Mouse (Mus musculus): ENCODE measurements around the gene Pgls.

The Pgls gene

GRCm38 (mm10) chr8:71598375-71598774 lies 6.4 kb downstream of the Pgls start:
- no peak for DNase-seq (ENCODE audit: extremely low spot score, low read depth, low spot score)

DNA sequence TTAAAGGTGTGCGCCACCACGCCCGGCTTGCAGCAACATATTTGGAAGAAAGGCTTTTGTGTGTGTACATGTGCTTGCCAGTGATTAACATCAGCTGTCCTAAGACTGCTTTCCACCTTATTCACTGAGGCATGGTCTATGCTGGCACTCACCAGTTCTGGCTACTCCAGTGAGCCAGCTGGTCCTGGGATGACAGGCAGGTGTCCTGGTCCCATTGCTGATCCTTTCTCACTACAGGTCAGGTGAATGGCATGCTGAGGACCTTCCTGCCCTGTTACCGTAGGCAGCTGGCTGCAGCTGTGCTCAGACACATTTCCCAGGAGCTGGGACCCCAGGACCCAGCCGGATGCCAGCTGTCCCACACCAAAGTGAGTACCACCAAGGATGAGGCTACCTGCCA lies 6.9 kb downstream of the Pgls start:
- no peak for DNase-seq (ENCODE audit: extremely low spot score, low read depth, low spot score)

GRCm38 (mm10) chr8:71601939-71602665 lies 10.1 kb downstream of the Pgls start:
- no peak for DNase-seq (ENCODE audit: extremely low spot score, low read depth, low spot score)

DNA sequence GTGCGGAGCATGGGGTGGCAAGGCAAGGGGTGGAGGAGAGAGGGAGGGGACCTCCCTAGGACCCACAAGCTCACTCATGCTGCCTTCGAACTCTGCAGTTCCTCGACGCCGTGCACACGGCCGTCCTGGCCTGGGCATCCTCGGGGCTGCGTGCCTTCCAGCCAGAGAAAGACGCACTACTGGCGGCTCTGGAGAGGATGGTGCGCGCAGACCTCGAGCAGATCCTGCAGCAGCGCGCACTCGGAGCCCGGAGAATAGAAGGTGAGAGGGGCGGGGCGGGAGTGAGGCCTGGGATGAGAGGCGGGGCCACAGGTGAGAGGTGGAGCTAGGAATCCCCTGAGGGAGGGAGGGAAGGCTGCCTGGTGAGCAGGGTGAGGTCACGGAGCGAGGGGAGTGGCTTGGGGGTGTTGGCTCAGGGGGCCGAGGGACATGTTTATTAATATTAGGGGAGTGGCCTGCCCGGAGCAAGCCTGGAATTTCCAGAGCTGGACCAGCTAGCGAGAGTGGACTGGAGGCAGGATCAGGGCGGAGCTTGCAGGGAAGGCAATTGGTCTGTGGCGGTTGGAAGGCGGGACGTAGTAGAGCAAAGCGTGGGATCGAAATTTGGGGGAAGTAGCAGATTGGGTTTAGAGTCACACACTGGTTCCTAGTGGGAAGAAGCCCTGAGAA lies 10.8 kb downstream of the Pgls start:
- DNase-seq (ENCODE audit: extremely low spot score, low read depth, low spot score) = no peak

DNA sequence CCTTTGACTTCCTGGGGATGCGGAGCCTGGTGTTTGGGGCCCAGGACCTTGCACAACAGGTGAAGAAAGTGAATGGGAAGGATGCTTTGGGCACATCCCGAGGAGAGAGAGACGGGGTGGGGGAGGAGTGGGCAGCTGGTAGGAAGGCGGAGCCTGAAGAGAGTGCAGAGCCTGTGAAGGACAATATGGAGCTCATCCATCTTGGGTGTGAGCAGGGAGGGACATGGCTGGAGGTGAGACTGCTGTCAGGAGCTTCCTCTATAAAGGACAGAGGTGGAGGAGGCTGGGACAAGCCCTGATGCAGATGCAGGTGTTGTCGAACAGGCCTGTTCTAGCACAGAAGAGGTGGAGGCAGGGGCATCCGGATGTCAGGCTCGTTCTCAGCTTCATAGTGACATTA lies 12.0 kb downstream of the Pgls start:
- no peak for DNase-seq (ENCODE audit: extremely low spot score, low read depth, low spot score)

DNA sequence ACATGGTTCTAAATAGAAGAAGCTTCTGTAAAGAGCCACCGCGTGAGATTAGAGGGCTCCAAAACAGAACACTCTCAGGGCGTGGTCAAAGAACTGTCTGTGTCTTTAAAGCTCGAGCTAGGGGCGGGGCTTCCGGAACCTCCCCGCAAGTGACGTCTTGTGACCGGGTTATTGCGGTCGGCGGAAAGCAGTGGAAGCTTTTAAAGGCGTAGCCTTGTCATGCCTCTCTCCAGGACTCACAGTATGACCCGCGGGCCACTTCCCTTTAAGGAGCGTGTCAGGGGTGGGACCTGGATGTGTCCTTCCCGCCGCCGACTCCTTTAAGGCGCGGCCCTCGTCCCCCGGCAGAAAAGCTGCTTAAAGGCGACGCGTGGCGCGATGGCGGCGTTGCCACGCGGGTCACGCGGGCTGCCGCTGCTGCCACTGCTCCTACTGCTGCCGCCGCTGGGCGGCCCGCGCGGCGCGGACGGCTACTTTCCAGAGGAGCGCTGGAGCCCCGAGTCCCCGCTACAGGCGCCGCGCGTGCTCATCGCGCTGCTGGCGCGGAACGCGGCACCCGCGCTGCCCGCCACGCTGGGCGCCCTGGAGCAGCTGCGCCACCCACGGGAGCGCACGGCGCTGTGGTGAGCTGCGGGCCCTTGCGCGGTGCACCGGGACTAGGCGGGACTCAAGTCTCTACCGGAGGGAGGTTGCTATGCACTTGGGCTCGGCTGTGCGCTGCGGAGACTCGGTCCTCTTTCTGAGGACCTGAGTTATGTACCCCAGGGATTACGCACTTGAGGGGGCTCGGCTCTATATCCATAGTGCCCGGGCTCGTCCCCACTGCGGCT lies 19.1 kb downstream of the Pgls start, which contains the start of gene Colgalt1:
Gene Colgalt1, plus strand, starts transcription at position 177 of the 830 bp plus-strand sequence.
- DNase-seq (ENCODE audit: extremely low spot score, low read depth, low spot score) = peak; percentile 86

DNA sequence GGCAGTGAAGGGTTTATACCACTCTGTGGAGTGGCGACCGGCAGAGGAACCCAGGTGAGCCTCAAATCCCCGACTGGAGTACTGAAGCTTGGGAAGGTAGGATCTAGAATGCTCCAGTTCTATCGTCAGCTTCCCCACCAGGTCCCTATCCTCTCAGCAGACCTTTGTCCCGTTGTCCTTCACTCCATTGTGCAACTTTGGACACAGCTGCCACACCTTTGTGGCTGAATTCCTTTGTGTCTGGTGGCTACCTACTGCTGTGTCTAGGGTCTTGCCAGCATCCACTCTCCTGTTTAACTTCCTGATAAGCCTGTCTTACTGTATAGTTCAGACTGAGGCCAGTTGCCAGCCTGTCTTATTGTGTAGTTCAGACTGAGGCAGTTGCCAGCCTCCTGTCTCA lies 20.2 kb downstream of the Pgls start:
- no peak for DNase-seq (ENCODE audit: extremely low spot score, low read depth, low spot score)

DNA sequence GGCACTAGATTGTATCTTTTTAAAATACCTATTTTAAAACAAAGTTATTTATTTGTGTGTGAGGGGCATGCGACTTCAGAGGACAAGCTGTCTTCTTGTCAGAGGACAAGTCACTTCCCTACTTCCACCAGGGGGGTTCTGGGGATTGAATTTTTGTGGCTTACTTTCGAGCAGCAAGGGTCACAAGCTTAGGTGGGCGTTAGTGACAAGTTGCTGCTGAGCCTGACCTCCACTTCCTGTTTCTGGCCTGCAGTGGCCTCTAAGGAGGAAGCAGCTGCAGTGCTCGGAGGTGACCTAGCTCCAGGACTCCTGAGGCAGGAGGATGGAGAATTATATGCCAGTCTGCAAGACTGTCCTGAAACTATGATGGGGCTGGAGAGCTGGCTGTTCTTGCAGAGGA lies 21.4 kb downstream of the Pgls start:
- DNase-seq (ENCODE audit: extremely low spot score, low read depth, low spot score) = no peak

DNA sequence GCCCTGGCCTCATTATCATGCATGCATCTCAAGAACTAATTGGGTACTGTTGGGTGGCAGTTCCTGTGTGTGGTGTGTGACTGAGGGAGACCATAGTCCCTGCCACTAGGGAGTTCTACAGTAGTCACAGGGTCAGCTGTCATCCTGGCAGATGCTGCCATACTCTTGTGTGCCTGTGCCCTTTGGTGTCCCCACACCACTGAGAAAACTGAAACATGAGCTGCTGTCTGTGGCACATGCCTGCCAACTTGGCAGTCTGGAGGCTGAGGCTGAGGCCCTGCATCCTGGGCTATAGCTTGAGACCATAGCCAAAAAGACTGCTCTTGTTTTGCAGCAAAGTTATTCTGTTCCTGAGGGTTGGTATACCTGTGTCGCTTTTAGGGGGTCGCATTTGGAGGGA lies 27.8 kb downstream of the Pgls start:
- no peak for DNase-seq (ENCODE audit: extremely low spot score, low read depth, low spot score)

DNA sequence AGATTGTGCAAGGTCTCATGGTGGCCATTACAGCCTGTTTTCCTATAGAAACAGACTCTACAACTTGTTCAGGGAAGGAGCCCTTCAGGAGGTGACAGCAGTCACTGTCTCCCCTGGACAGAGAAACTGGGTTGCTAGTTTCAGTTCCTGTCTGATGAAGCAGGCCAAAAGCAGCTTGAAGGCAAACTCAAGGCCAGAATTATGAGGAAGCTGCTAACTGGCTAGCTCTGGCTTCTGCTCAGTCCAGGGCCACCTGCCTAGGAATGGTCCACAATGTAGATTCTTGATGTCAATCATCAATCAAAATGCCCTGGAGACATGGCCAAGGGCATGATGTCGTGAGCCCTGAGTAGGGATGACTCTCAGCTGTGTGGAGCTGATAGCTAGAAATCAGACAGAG lies 33.1 kb downstream of the Pgls start:
- DNase-seq (ENCODE audit: extremely low spot score, low read depth, low spot score) = no peak

DNA sequence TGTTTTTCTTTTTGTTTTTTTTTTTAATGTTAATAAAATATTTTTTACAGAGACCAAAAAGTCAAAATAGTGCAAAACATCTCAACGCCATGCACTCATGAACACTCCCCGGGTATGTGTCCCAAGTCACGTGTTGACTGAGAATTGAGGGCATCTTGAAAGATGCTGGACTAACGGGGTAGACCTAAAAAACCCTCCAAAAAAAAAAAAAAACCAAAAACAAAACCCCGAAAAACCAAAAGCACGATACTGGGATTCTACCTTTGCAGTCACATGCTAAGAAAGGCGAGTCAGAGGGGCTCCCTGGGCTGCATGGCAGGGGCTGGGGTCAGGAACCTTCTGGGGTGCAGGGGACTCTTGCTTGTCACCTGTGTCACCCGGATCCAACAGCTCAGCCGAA lies 34.8 kb downstream of the Pgls start:
- no peak for DNase-seq (ENCODE audit: extremely low spot score, low read depth, low spot score)

GRCm38 (mm10) chr8:71627265-71628099 lies 35.5 kb downstream of the Pgls start:
- no peak for DNase-seq (ENCODE audit: extremely low spot score, low read depth, low spot score)

DNA sequence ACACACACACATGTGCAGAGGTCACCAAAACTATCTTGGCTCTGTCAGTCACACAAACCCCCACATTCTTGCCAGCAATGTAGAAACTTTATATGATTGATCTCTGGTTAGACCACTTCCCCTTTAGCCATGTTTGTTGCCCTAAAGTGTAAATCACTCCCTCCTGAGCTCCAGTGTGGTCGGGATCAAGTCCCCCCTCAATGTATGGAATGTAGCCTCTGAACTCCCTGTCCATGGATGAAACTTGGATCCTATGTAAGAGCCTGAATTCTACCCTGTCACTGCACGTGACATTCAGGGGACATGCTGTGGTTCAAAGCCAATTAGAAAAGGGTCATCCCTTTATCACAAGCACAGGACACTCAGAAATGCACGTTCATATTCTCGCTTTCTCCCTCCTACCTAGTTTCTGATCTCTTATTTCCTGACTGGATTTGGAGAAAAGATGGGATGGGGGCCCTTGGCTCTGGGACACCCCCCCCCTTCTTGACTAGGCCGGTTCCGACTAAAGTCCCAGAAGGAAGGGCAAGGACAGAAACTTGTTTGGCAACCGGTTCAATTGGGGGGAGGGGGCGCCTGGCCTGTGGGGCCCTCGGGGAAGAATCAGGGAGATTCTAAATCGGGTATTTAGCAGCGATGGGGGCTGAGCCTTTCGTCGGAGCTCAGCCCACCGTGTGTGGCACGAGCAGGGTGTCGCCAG lies 36.6 kb downstream of the Pgls start:
- no peak for DNase-seq (ENCODE audit: extremely low spot score, low read depth, low spot score)

GRCm38 (mm10) chr8:71629096-71629697 lies 37.2 kb downstream of the Pgls start:
- DNase-seq (ENCODE audit: extremely low spot score, low read depth, low spot score) = peak; percentile 63

GRCm38 (mm10) chr8:71629781-71630212 lies 37.8 kb downstream of the Pgls start:
- DNase-seq (ENCODE audit: extremely low spot score, low read depth, low spot score) = no peak

- no peak for DNase-seq (ENCODE audit: extremely low spot score, low read depth, low spot score)
Observed at GRCm38 (mm10) chr8:71630761-71631160, 38.8 kb downstream of the Pgls start.

- no peak for DNase-seq (ENCODE audit: extremely low spot score, low read depth, low spot score)
Observed at GRCm38 (mm10) chr8:71631897-71632296, 39.9 kb downstream of the Pgls start.

DNA sequence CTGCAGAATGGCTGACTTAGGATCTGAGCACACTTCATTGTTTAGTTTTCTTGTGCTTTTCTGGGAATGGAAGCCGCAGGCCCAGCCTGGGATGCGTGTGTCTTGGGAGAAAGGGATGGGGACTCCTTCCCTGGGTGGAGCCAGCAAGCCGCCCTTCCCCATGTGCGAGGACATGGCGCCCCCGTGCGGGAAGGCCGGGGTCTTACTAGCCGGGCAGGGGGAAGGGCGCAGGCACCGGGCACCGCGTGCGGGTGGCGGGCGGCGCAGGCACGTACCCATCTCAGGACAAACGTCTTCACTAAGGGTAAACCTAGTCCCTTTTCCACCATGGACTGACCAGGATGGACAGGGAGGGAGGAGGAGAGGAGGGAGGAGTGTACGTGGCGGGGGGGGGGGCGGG lies 41.2 kb downstream of the Pgls start:
- no peak for DNase-seq (ENCODE audit: extremely low spot score, low read depth, low spot score)

GRCm38 (mm10) chr8:71633981-71634667 lies 42.1 kb downstream of the Pgls start:
- no peak for DNase-seq (ENCODE audit: extremely low spot score, low read depth, low spot score)

Data from hindlimb bud, embryonic 11.5 days (tissue).